Mouse (Mus musculus) intestine, embryonic 15.5 days (tissue): Measurements from ENCODE around the gene Rbm4b. TPM values are rescaled to one million over a fixed set of nuclear protein-coding genes. Genes with fewer than 3 reads are reported as not detected.
"Not testable (repeated sequence)": the region's sequence is repeated elsewhere in the genome, so short reads cannot be mapped to it uniquely, and the experiment has no call there.

Experiments used
- ATAC-seq: fragments of 200-750 bp; cut with Nextera tagmentation; 2 replicates; pipeline ENCODE4 v1.8.0; 2017; ENCODE audit warnings: moderate TSS enrichment, moderate library complexity
- H3K27ac ChIP-seq: fragments of 300-500 bp; sonication (generic); 2 replicates; pipeline ENCODE4 v1.5.1; 2015; ENCODE audit warnings: mild to moderate bottlenecking, inconsistent platforms
- H3K27me3 ChIP-seq: fragments of 300-500 bp; sonication (generic); replicated peaks from 2 replicates; pipeline ENCODE4 v1.6.1; 2015; ENCODE audit warnings: inconsistent platforms
- H3K36me3 ChIP-seq: fragments of 300-500 bp; sonication (generic); 2 replicates; pipeline ENCODE4 v1.6.1; 2015; ENCODE audit warnings: inconsistent platforms
- H3K4me1 ChIP-seq: fragments of 300-500 bp; sonication (generic); replicated peaks from 2 replicates; pipeline ENCODE4 v1.6.1; 2015; ENCODE audit warnings: inconsistent platforms
- H3K4me2 ChIP-seq: fragments of 300-500 bp; sonication (generic); replicated peaks from 2 replicates; pipeline ENCODE4 v1.6.1; 2015; ENCODE audit warnings: mild to moderate bottlenecking, inconsistent platforms
- H3K4me3 ChIP-seq: fragments of 300-500 bp; sonication (generic); replicated peaks from 2 replicates; pipeline ENCODE4 v1.5.1; 2015; ENCODE audit warnings: inconsistent platforms
- H3K9ac ChIP-seq: fragments of 300-500 bp; sonication (generic); 2 replicates; pipeline ENCODE4 v1.6.1; 2015; ENCODE audit warnings: inconsistent platforms
- H3K9me3 ChIP-seq: fragments of 300-500 bp; sonication (generic); 2 replicates; pipeline ENCODE4 v1.6.1; 2016; ENCODE audit warnings: inconsistent platforms
- WGBS: fragments of 180-500 bp; shearing (Covaris S2); methylation state at CpG from one replicate; pipeline ENCODE4 v1.1.7; 2015; 5-methylcytosine and 5-hydroxymethylcytosine counted together
- polyA plus RNA-seq: library from polyadenylated mRNA; unstranded; fragments of >200 nt; fragmentation: Nextera tagmentation; extraction: Ambion mirVana; gene quantifications from 2 replicates; pipeline ENCODE4 v1.2.1, GENCODE M21; 2015

Gene Rbm4b
- polyA plus RNA-seq, 1 experiment from 2014 or later = 47.1 TPM

DNA sequence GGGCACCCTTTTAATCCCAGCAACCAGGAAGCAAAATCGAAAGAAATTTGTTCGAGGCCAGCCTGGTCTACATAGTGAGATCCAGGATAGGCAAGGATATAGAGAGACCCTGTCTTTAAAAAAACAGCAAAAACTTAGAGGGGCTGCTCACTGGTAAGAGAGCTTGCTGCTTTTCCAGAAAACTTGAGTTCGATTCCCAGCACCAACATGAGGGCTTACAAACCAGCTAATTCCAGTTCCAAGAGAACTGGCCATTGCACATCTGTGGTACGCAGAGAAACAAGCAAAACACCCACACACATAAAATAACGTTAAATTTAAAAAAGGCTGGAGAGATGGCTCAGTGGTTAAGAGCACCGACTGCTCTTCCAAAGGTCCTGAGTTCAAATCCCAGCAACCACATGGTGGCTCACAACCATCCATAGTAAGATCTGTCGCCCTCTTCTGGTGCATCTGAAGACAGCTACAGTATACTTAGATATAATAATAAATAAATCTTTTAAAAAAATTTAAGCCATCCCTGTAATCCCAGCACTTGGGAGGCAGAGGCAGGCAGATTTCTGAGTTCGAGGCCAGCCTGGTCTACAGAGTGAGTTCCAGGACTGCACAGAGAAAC lies 56.1 kb downstream of the Rbm4b start:
- not testable (repeated sequence) for ATAC-seq, H3K36me3 ChIP-seq, H3K4me1 ChIP-seq, H3K27me3 ChIP-seq, H3K9me3 ChIP-seq
- peak overlapping the region; percentile 55 for H3K4me2 ChIP-seq
- peak overlapping the region; percentile 98 for H3K27ac ChIP-seq
- peak overlapping the region; percentile 89 for H3K9ac ChIP-seq
- 72% methylated on average over 8 of the region's 8 CpGs for WGBS
- peak overlapping the region; percentile 78 for H3K4me3 ChIP-seq

DNA sequence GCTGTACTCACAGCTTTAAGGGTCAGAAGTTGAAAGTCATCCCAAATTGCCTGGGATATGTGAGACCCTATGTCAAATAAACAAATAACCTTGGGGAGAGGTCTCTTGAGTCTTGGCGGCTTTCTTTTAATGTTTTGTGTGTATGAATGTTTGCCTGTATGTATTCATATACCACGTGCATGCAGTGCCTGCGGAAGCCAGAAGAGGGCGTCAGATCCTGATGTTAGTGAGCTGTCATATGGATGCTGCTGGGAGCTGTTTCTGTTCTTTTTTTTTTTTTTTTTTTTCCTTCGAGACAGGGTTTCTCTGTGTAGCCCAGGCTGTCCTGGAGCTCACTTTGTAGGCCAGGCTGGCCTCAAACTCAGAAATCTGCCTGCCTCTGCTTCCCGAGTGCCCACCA lies 56.7 kb downstream of the Rbm4b start:
- Histone ChIP-seq H3K36me3 (no peaks in the 10 kb centered on the region), H3K4me1 (peaks cover 9% of the 10 kb centered on the region), H3K4me3 (no peak overlapping the region), H3K9ac (no peak overlapping the region), H3K4me2 (no peak overlapping the region), H3K27ac (no peak overlapping the region), H3K27me3 (no peaks in the 10 kb centered on the region), H3K9me3 (0 out of 2 replicates have a peak, but pooled peaks cover 2% of the 10 kb centered on the region)
- ATAC-seq = no peak
- WGBS = 83% methylated on average over 6 of the region's 6 CpGs

Other genes with a start within 250 kb of the Rbm4b start
- gene Pcx, start 246.0 kb upstream of the Rbm4b start, polyA plus RNA-seq = 11.8 and 15.0 TPM in 2 replicates
- 6.5 and 7.8 TPM in 2 replicates for gene Lrfn4, start 140.8 kb upstream of the Rbm4b start, polyA plus RNA-seq
- gene Rce1, start 130.9 kb upstream of the Rbm4b start, polyA plus RNA-seq = 61.5 and 68.8 TPM in 2 replicates
- 1.4 and 2.7 TPM in 2 replicates for gene Gm960, start 57.8 kb upstream of the Rbm4b start, polyA plus RNA-seq
- gene Sptbn2, start 45.3 kb upstream of the Rbm4b start, polyA plus RNA-seq = 1.4 and 1.7 TPM in 2 replicates
- 43.8 and 51.0 TPM in 2 replicates for gene Rbm4, start 37.4 kb downstream of the Rbm4b start, polyA plus RNA-seq
- gene Gm21992, start 55.1 kb downstream of the Rbm4b start, polyA plus RNA-seq = 32.4 and 35.3 TPM in 2 replicates
- gene Rbm14, start 55.1 kb downstream of the Rbm4b start, polyA plus RNA-seq = 73.6 and 80.0 TPM in 2 replicates
- gene Ccs, start 82.8 kb downstream of the Rbm4b start, polyA plus RNA-seq = 51.3 and 56.7 TPM in 2 replicates
- not detected in 2 replicates for gene Ccdc87, start 82.9 kb downstream of the Rbm4b start, polyA plus RNA-seq
- gene Ctsf, start 98.6 kb downstream of the Rbm4b start, polyA plus RNA-seq = 25.2 and 26.3 TPM in 2 replicates
- gene Actn3, start 121.4 kb downstream of the Rbm4b start, polyA plus RNA-seq = 1.2 and 1.7 TPM in 2 replicates
- gene Zdhhc24, start 122.2 kb downstream of the Rbm4b start, polyA plus RNA-seq = 9.8 and 10.3 TPM in 2 replicates
- 2.3 TPM in 2 replicates for gene Bbs1, start 150.1 kb downstream of the Rbm4b start, polyA plus RNA-seq
- 126 and 135 TPM in 2 replicates for gene Dpp3, start 171.8 kb downstream of the Rbm4b start, polyA plus RNA-seq
- 2.0 and 2.4 TPM in 2 replicates for gene Peli3, start 186.6 kb downstream of the Rbm4b start, polyA plus RNA-seq
- 102 and 116 TPM in 2 replicates for gene Mrpl11, start 205.7 kb downstream of the Rbm4b start, polyA plus RNA-seq
- 0.21 and 0.24 TPM in 2 replicates for gene Npas4, start 233.8 kb downstream of the Rbm4b start, polyA plus RNA-seq